Mouse (Mus musculus): ENCODE data around the gene Gm9913. TPM values are rescaled to one million over a fixed set of nuclear protein-coding genes. Genes with fewer than 3 reads are reported as not detected.

The Gm9913 gene
- 0.09 and 0.13 TPM in 2 replicates for polyA plus RNA-seq (2012; rRNA removed; ENCODE audit: low replicate concordance)

DNA sequence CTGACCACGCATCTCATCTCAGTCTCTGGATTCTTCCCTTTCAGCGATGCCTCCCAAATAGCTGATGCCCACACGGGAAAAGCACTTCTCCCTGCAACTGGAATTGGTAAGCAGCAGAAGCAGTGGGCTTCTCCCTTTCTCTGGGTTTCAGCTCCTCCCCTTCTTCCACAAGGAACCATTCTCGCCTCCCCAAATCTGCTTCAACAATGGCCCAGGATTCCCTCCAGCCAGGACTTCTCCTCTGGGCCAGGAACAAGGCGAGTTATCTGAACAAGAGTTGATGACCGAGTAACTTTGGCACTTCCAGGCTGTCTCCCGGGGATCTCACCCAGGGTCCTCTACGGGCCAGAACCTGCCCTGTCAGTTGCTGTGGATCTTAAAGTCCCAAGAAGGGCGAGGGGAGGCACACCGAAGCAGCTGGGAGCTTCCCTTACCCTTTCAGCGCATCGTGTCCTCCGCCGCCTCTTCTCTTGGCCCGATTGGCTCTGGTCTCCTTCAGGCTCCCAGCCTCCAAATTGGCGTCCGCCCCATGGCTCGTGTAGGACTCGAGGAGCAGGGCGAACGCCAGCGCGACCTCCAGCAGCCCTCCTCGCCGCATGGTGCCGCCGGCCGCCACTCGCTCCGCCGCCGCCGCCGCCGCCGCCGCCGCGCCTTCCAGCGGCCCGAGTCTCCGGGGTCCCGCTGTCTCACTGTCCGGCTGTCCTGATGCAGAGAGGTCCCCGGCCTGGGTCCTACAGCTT is at the start of gene Gm9913:
Gene Gm9913, plus strand, starts transcription at position 84 of the 740 bp plus-strand sequence.

DNA sequence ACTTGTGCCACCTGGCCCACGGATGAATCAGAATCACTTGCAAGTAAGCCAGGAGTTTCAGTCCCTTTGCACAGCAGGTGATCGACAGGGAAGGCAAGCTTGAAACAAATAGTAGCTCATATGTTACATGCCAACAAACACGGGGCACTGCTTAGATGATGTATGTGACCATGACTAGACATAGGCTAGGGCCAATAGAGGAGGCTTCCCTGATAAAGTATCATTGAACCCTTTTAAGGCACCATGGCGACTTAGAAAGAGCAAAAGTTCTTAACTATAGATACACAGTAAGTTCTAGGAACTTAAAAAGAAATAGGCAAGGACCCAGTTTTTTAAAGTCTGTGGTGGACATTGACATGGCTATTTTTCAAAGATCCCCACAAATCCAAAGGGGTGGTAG is 3.0 kb downstream of the Gm9913 start, which contains the start of gene Fbn1:
Gene Fbn1, minus strand, starts transcription at position 101 of the 400 bp plus-strand sequence.

Other genes starting within 250 kb of the Gm9913 start
- gene Fbn1, start 2.9 kb downstream of the Gm9913 start, polyA plus RNA-seq (2012; rRNA removed; ENCODE audit: low replicate concordance): 1.9 and 4.4 TPM in 2 replicates
- gene Cep152, start 120.0 kb downstream of the Gm9913 start, polyA plus RNA-seq (2012; rRNA removed; ENCODE audit: low replicate concordance): 0.27 and 0.56 TPM in 2 replicates
- gene Eid1, start 168.0 kb downstream of the Gm9913 start, polyA plus RNA-seq (2012; rRNA removed; ENCODE audit: low replicate concordance): 4.9 and 8.1 TPM in 2 replicates
- 0.17 and 0.35 TPM in 2 replicates for gene Shc4, start 219.1 kb downstream of the Gm9913 start, polyA plus RNA-seq (2012; rRNA removed; ENCODE audit: low replicate concordance)